Mouse (Mus musculus) lung, postnatal 14 days (tissue): Measurements from ENCODE around the gene Pip4k2b.
A peak's percentile ranks its signal among the peaks of the same experiment; 100 is the strongest.
"Not testable (repeated sequence)": the region's sequence is repeated elsewhere in the genome, so short reads cannot be mapped to it uniquely, and the experiment has no call there.

Experiments used
- DNase-seq: peaks from one replicate; pipeline ENCODE4 v3.0.0; 2021

Gene Pip4k2b

GRCm38 (mm10) chr11:97714356-97714755 lies 30.1 kb downstream of the Pip4k2b start:
- DNase-seq, result no peak

GRCm38 (mm10) chr11:97713896-97714295 lies 30.6 kb downstream of the Pip4k2b start:
- peak; percentile 32 for DNase-seq

GRCm38 (mm10) chr11:97712286-97712685 lies 32.2 kb downstream of the Pip4k2b start:
- DNase-seq, result no peak

- DNase-seq, result no peak
Observed at GRCm38 (mm10) chr11:97711200-97711900, 33.2 kb downstream of the Pip4k2b start.

GRCm38 (mm10) chr11:97710067-97710466 lies 34.4 kb downstream of the Pip4k2b start:
- not testable (repeated sequence) for DNase-seq

GRCm38 (mm10) chr11:97703039-97703826 lies 41.3 kb downstream of the Pip4k2b start, which contains the start of gene Psmb3:
Gene Psmb3 (plus strand): TSS chr11:97703399.
- peak; percentile 100 for DNase-seq

GRCm38 (mm10) chr11:97702393-97702745 lies 42.1 kb downstream of the Pip4k2b start:
- DNase-seq, result peak; percentile 94

- DNase-seq, result no peak
Observed at GRCm38 (mm10) chr11:97701581-97702392, 42.7 kb downstream of the Pip4k2b start.

- DNase-seq, result peak; percentile 47
Observed at GRCm38 (mm10) chr11:97700746-97701580, 43.5 kb downstream of the Pip4k2b start.

- DNase-seq, result peak; percentile 90
Observed at GRCm38 (mm10) chr11:97700003-97700745, 44.3 kb downstream of the Pip4k2b start, which contains the start of gene Pcgf2. Gene Pcgf2 (minus strand): TSS chr11:97700497.

GRCm38 (mm10) chr11:97699626-97700002 lies 44.9 kb downstream of the Pip4k2b start:
- DNase-seq, result peak; percentile 94

- DNase-seq, result peak; percentile 84
Observed at GRCm38 (mm10) chr11:97698741-97699611, 45.5 kb downstream of the Pip4k2b start.

GRCm38 (mm10) chr11:97697891-97698529 lies 46.5 kb downstream of the Pip4k2b start:
- no peak for DNase-seq

- no peak for DNase-seq
Observed at GRCm38 (mm10) chr11:97697199-97697890, 47.2 kb downstream of the Pip4k2b start.

- DNase-seq, result no peak
Observed at GRCm38 (mm10) chr11:97696669-97697068, 47.8 kb downstream of the Pip4k2b start.

GRCm38 (mm10) chr11:97695712-97696401 lies 48.6 kb downstream of the Pip4k2b start:
- DNase-seq, result no peak

GRCm38 (mm10) chr11:97694921-97695711 lies 49.4 kb downstream of the Pip4k2b start:
- peak; percentile 74 for DNase-seq

GRCm38 (mm10) chr11:97694435-97694834 lies 50.1 kb downstream of the Pip4k2b start:
- no peak for DNase-seq
